Mouse (Mus musculus): ENCODE data around the gene Tead3. TPM values are rescaled to one million over a fixed set of nuclear protein-coding genes. Genes with fewer than 3 reads are reported as not detected.

Tead3 gene
- polyA plus RNA-seq, 1 experiment from 2014 or later: 1.9 TPM

DNA sequence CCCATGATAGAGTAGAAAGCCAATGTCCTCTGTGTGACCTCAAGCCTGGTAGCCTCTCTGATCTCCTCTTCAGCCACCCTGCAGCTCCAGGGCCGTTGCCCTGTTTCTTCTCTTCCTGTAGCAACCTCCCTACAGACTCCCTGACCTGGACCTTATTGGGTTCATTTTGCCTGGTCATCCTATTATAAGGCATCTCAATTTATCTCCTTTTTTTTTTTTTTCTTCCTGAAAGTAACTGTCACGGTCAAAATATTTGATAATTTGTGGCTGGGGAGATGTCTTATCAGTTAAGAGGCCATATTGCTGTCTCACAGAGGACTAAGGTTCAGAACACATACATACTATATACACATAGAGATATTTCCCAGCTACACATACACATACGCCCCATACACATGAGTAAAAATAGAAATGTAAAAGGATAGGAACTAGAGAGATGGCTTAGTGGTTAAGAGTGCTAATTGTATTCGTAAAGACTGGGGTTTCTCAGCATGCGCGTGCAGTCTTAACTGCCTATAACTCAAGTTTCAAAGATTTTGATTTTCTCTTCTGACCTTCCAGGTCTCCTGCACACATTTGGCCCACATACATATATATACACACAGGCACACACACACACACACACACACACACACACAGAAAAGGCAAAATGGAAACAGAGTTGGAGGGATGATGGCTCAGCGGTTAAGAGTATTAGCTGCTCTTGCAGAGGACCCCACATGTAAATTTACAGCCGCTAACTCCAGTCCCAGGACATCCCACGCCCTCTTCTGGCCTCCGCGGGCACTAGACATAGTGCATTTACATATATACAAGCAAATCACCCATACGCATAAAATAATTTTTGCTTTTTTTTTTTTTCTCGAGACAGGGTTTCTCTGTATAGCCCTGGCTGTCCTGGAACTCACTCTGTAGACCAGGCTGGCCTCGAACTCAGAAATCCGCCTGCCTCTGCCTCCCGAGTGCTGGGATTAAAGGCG lies 38.1 kb downstream of the Tead3 start:
- H3K4me3 ChIP-seq: peak overlapping the region; percentile 46
- peaks cover 62% of the 10 kb centered on the region for H3K4me1 ChIP-seq
- peak; percentile 3 for ATAC-seq
- H3K9ac ChIP-seq: peak overlapping the region; percentile 66
- H3K36me3 ChIP-seq: peaks cover 22% of the 10 kb centered on the region
- H3K27me3 ChIP-seq (replicated peaks): no peaks in the 10 kb centered on the region
- no peaks in the 10 kb centered on the region for H3K9me3 ChIP-seq (replicated peaks)
- 17% methylated on average over 17 of the region's 17 CpGs for WGBS (ENCODE audit: insufficient replicate concordance)
- H3K4me2 ChIP-seq: peak overlapping the region; percentile 96
- H3K27ac ChIP-seq: peak overlapping the region; percentile 75

DNA sequence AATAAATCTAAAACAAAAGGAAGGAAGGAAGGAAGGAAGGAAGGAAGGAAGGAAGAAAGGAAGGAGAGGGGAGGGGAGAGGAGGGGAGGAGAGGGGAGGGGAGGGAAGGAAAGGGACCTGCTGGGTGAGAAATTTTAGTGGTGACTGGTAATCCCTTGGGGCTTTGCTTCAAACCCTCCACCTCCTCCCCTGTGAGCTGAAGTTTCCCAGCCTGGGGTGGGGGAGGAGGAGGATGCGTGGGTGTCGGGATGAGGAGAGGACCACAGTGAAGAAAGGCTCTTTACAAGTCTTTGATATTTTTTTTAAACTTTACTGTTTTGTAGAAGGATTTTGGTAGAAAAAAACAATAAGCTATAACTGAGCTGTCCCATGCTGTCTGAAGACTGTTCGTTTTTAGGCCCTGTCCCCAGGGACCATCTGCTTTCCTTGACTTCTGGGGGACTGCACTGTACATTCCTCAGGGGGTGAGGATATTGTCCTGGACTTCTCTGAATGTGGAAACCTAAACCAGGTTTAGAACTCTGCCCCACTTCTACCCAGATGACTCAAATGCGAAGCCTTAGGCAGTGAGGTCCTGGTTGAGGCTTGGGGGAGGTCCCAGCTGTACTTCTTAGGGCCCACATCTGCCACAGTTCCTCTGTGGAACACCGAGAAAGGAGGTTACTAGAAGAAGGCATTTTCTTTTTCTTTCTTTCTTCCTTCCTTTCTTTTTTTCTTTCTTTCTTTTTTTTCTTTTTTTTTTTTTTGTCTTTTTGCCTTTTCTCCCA lies 39.1 kb downstream of the Tead3 start:
- H3K36me3 ChIP-seq: peaks cover 12% of the 10 kb centered on the region
- no peaks in the 10 kb centered on the region for H3K27me3 ChIP-seq (replicated peaks)
- 72% methylated on average over 5 of the region's 5 CpGs for WGBS (ENCODE audit: insufficient replicate concordance)
- H3K9ac ChIP-seq: peak overlapping the region; percentile 32; the same call in 1 of the 2 replicates
- peaks cover 52% of the 10 kb centered on the region for H3K4me1 ChIP-seq
- no peaks in the 10 kb centered on the region for H3K9me3 ChIP-seq (replicated peaks)
- no peak for ATAC-seq
- H3K4me2 ChIP-seq: no peak overlapping the region
- peak overlapping the region; percentile 73 for H3K27ac ChIP-seq
- H3K4me3 ChIP-seq: no peak overlapping the region

GRCm38 (mm10) chr17:28310831-28311230 lies 39.8 kb downstream of the Tead3 start:
- H3K4me1 ChIP-seq: peaks cover 45% of the 10 kb centered on the region
- no peaks in the 10 kb centered on the region for H3K27me3 ChIP-seq (replicated peaks)
- peaks cover 5% of the 10 kb centered on the region for H3K36me3 ChIP-seq
- H3K9me3 ChIP-seq (replicated peaks): no peaks in the 10 kb centered on the region
- H3K9ac ChIP-seq: no peak overlapping the region
- ATAC-seq: no peak
- 75% methylated on average over 3 of the region's 3 CpGs for WGBS (ENCODE audit: insufficient replicate concordance)
- no peak overlapping the region for H3K4me2 ChIP-seq
- H3K4me3 ChIP-seq: no peak overlapping the region
- H3K27ac ChIP-seq: no peak overlapping the region

DNA sequence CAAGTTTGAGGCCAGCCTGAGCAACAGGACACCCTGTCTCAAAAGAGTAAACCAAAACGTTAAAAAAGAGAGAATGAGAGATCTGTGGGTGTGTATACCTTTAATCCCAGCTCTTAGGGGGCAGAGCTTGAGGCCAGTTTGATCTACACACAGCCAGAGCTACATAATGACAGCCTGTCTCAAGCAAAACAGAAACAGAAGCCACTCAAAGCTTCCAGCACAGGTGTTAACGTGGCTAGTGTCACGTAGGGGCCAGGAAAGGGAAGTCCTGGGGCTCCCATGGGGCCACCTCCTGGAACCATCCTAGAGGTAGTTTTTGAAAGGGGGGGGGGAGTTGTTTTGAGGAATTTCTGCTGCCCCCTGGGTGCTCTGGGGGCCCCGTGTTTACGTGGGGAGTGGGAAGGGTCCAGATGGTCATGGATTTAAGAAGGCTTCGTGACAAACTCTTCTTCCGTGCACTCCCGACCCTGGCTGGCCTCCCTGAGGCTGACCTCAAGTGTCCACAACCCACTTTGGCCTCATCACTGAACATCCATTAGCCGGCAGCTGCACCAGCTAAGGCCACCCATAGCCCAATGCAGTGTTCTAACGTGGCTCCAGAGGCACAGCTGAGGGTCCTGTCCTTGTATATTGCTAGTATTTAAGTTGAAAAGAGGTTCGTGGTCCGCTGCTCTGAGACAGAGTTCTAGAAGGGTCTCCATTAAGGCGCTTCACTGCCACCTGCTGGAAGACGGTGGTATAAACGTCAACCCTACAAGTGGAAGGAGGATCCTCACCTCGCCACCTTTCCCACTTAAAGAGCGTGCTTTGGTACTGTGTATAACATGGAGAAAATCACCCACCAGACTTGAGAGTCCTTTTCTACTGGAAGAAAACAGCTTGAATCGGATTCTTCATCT lies 42.1 kb downstream of the Tead3 start:
- Histone ChIP-seq H3K4me1 (peaks cover 24% of the 10 kb centered on the region), H3K36me3 (no peaks in the 10 kb centered on the region), H3K4me2 (peak overlapping the region; percentile 46), H3K9me3 (replicated peaks) (no peaks in the 10 kb centered on the region), H3K4me3 (no peak overlapping the region), H3K9ac (peak overlapping the region; percentile 40; the same call in 1 of the 2 replicates), H3K27me3 (replicated peaks) (no peaks in the 10 kb centered on the region), H3K27ac (no peak overlapping the region)
- 13% methylated on average over 18 of the region's 18 CpGs for WGBS (ENCODE audit: insufficient replicate concordance)
- ATAC-seq: no peak

GRCm38 (mm10) chr17:28305172-28305571 lies 45.4 kb downstream of the Tead3 start:
- Histone ChIP-seq H3K4me2 (no peak overlapping the region), H3K9ac (no peak overlapping the region), H3K27ac (no peak overlapping the region), H3K9me3 (replicated peaks) (no peaks in the 10 kb centered on the region), H3K4me3 (no peak overlapping the region), H3K27me3 (replicated peaks) (0 out of 2 replicates have a peak, but pooled peaks cover 6% of the 10 kb centered on the region), H3K36me3 (peaks cover 7% of the 10 kb centered on the region), H3K4me1 (peaks cover 11% of the 10 kb centered on the region)
- no peak for ATAC-seq
- WGBS (ENCODE audit: insufficient replicate concordance): 66% methylated on average over 10 of the region's 10 CpGs

- Histone ChIP-seq H3K36me3 (peaks cover 41% of the 10 kb centered on the region), H3K4me2 (no peak overlapping the region), H3K9ac (no peak overlapping the region), H3K4me1 (peaks cover 12% of the 10 kb centered on the region; the same call in 1 of the 2 replicates), H3K27ac (no peak overlapping the region), H3K27me3 (replicated peaks) (0 out of 2 replicates have a peak, but pooled peaks cover 9% of the 10 kb centered on the region), H3K9me3 (replicated peaks) (no peaks in the 10 kb centered on the region), H3K4me3 (no peak overlapping the region)
- WGBS (ENCODE audit: insufficient replicate concordance): 73% methylated on average over 3 of the region's 3 CpGs
- peak; percentile 33; the same call in 1 of the 2 replicates for ATAC-seq
These were observed 49.8 kb downstream of the Tead3 start for GRCm38 (mm10) chr17:28300850-28301249.

GRCm38 (mm10) chr17:28300323-28300722 lies 50.3 kb downstream of the Tead3 start:
- H3K4me1 ChIP-seq: peaks cover 12% of the 10 kb centered on the region; the same call in 1 of the 2 replicates
- 67% methylated on average over 9 of the region's 9 CpGs for WGBS (ENCODE audit: insufficient replicate concordance)
- ATAC-seq: peak; percentile 28; the same call in 1 of the 2 replicates

GRCm38 (mm10) chr17:28299669-28300320 lies 50.8 kb downstream of the Tead3 start:
- Histone ChIP-seq H3K9me3 (replicated peaks) (no peaks in the 10 kb centered on the region), H3K4me1 (peaks cover 14% of the 10 kb centered on the region; the same call in 1 of the 2 replicates), H3K36me3 (peaks cover 52% of the 10 kb centered on the region), H3K4me3 (no peak overlapping the region), H3K9ac (no peak overlapping the region), H3K27ac (0 out of 2 replicates have a peak overlapping the region, but pooled peaks have one; percentile 8), H3K27me3 (replicated peaks) (0 out of 2 replicates have a peak, but pooled peaks cover 9% of the 10 kb centered on the region), H3K4me2 (no peak overlapping the region)
- no peak; the same call in 1 of the 2 replicates for ATAC-seq
- WGBS (ENCODE audit: insufficient replicate concordance): 65% methylated on average over 11 of the region's 11 CpGs

More at GRCm38 (mm10) chr17:28300323-28300722, 50.3 kb downstream of the Tead3 start:
- Histone ChIP-seq H3K4me3 (no peak overlapping the region), H3K27ac (no peak overlapping the region), H3K4me2 (no peak overlapping the region), H3K36me3 (peaks cover 47% of the 10 kb centered on the region), H3K9ac (no peak overlapping the region), H3K27me3 (replicated peaks) (0 out of 2 replicates have a peak, but pooled peaks cover 9% of the 10 kb centered on the region), H3K9me3 (replicated peaks) (no peaks in the 10 kb centered on the region)

DNA sequence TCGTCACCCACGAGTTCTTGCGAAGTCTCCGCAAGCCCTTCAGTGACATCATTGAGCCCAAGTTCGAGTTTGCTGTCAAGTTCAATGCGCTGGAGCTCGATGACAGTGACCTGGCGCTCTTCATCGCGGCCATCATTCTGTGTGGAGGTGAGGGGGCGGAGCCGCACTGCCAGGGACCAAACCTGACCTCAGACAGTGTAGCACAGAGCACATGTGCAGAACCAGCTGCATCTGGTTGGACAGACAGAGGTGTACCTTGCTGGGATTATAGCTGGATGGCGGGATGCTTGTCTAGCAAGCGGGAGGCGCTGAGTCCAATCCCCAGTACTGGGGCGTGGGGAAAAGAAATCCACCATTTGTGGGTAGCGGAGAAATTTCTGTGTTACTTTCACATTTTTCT lies 51.7 kb downstream of the Tead3 start:
- Histone ChIP-seq H3K9me3 (replicated peaks) (no peaks in the 10 kb centered on the region), H3K27ac (no peak overlapping the region), H3K36me3 (peaks cover 53% of the 10 kb centered on the region), H3K4me1 (peaks cover 23% of the 10 kb centered on the region), H3K9ac (no peak overlapping the region), H3K4me2 (no peak overlapping the region), H3K27me3 (replicated peaks) (0 out of 2 replicates have a peak, but pooled peaks cover 9% of the 10 kb centered on the region), H3K4me3 (no peak overlapping the region)
- no peak for ATAC-seq
- 89% methylated on average over 17 of the region's 17 CpGs for WGBS (ENCODE audit: insufficient replicate concordance)

- no peak overlapping the region for H3K4me3 ChIP-seq
- no peak overlapping the region; the same call in 1 of the 2 replicates for H3K9ac ChIP-seq
- H3K9me3 ChIP-seq (replicated peaks): no peaks in the 10 kb centered on the region
- peaks cover 57% of the 10 kb centered on the region for H3K36me3 ChIP-seq
- ATAC-seq: peak; percentile 40; the same call in 1 of the 2 replicates
- H3K4me1 ChIP-seq: peaks cover 42% of the 10 kb centered on the region
- no peak overlapping the region for H3K4me2 ChIP-seq
- H3K27me3 ChIP-seq (replicated peaks): 0 out of 2 replicates have a peak, but pooled peaks cover 3% of the 10 kb centered on the region
- WGBS (ENCODE audit: insufficient replicate concordance): 54% methylated on average over 17 of the region's 17 CpGs
- no peak overlapping the region for H3K27ac ChIP-seq
These were observed 55.9 kb downstream of the Tead3 start for GRCm38 (mm10) chr17:28294449-28295333.
